Mouse (Mus musculus): Measurements from ENCODE around the gene Rnf157. TPM values are rescaled to one million over a fixed set of nuclear protein-coding genes. Genes with fewer than 3 reads are reported as not detected.

The Rnf157 gene
- polyA plus RNA-seq, 1 experiment from 2014 or later, result 18.3 TPM

GRCm38 (mm10) chr11:116353535-116353934, 59.3 kb downstream of the Rnf157 start:
- no peaks in the 10 kb centered on the region for H3K27me3 ChIP-seq (ENCODE audit: low read depth, poor library complexity, severe bottlenecking)
- peaks cover 28% of the 10 kb centered on the region for H3K36me3 ChIP-seq
- H3K27ac ChIP-seq, result no peak overlapping the region
- no peak overlapping the region for H3K4me3 ChIP-seq
- WGBS, result 94% methylated on average over 8 of the region's 8 CpGs
- DNase-seq (ENCODE audit: low spot score), result no peak
- no peaks in the 10 kb centered on the region; the same call in 1 of the 2 replicates for H3K4me1 ChIP-seq
- no peaks in the 10 kb centered on the region for H3K9me3 ChIP-seq (replicated peaks)

- H3K4me1 ChIP-seq, result peaks cover 5% of the 10 kb centered on the region; the same call in 1 of the 2 replicates
- no peaks in the 10 kb centered on the region for H3K9me3 ChIP-seq (replicated peaks)
- no peak overlapping the region for H3K27ac ChIP-seq
- no peaks in the 10 kb centered on the region for H3K27me3 ChIP-seq (ENCODE audit: low read depth, poor library complexity, severe bottlenecking)
- H3K36me3 ChIP-seq, result peaks cover 46% of the 10 kb centered on the region
- no peak overlapping the region for H3K4me3 ChIP-seq
- 87% methylated on average over 5 of the region's 5 CpGs for WGBS
- no peak for DNase-seq (ENCODE audit: low spot score)
Observed at GRCm38 (mm10) chr11:116351294-116351693, 61.5 kb downstream of the Rnf157 start.

GRCm38 (mm10) chr11:116347955-116348354, 64.9 kb downstream of the Rnf157 start:
- DNase-seq (ENCODE audit: low spot score), result no peak
- H3K4me1 ChIP-seq, result peaks cover 10% of the 10 kb centered on the region; the same call in 1 of the 2 replicates
- H3K9me3 ChIP-seq (replicated peaks), result no peaks in the 10 kb centered on the region
- peaks cover 49% of the 10 kb centered on the region for H3K36me3 ChIP-seq
- H3K27me3 ChIP-seq (ENCODE audit: low read depth, poor library complexity, severe bottlenecking), result no peaks in the 10 kb centered on the region
- H3K27ac ChIP-seq, result no peak overlapping the region
- H3K4me3 ChIP-seq, result no peak overlapping the region
- WGBS, result 76% methylated on average over 5 of the region's 5 CpGs

- Histone ChIP-seq H3K4me3 (no peak overlapping the region), H3K9me3 (replicated peaks) (no peaks in the 10 kb centered on the region), H3K27me3 (ENCODE audit: low read depth, poor library complexity, severe bottlenecking) (no peaks in the 10 kb centered on the region), H3K4me1 (peaks cover 10% of the 10 kb centered on the region; the same call in 1 of the 2 replicates), H3K36me3 (peaks cover 49% of the 10 kb centered on the region), H3K27ac (peak overlapping the region; percentile 30; the same call in 1 of the 2 replicates)
- DNase-seq (ENCODE audit: low spot score), result no peak
- 76% methylated on average over 7 of the region's 7 CpGs for WGBS
Observed at GRCm38 (mm10) chr11:116347012-116347411, 65.8 kb downstream of the Rnf157 start.

- WGBS, result 81% methylated on average over 25 of the region's 25 CpGs
- Histone ChIP-seq H3K27ac (no peak overlapping the region), H3K36me3 (peaks cover 42% of the 10 kb centered on the region), H3K4me1 (0 out of 2 replicates have a peak, but pooled peaks cover 11% of the 10 kb centered on the region), H3K9me3 (replicated peaks) (no peaks in the 10 kb centered on the region), H3K27me3 (ENCODE audit: low read depth, poor library complexity, severe bottlenecking) (peaks cover 16% of the 10 kb centered on the region), H3K4me3 (no peak overlapping the region)
- no peak for DNase-seq (ENCODE audit: low spot score)
Observed at GRCm38 (mm10) chr11:116342069-116342791, 70.6 kb downstream of the Rnf157 start.

- WGBS, result 82% methylated on average over 6 of the region's 6 CpGs
- H3K4me3 ChIP-seq, result no peak overlapping the region
Observed at GRCm38 (mm10) chr11:116337531-116337930, 75.3 kb downstream of the Rnf157 start.

GRCm38 (mm10) chr11:116337000-116337399, 75.8 kb downstream of the Rnf157 start:
- H3K4me3 ChIP-seq, result no peak overlapping the region
- 32% methylated on average over 12 of the region's 12 CpGs for WGBS

More at GRCm38 (mm10) chr11:116337531-116337930, 75.3 kb downstream of the Rnf157 start:
- peaks cover 60% of the 10 kb centered on the region for H3K27me3 ChIP-seq (ENCODE audit: low read depth, poor library complexity, severe bottlenecking)
- H3K36me3 ChIP-seq, result peaks cover 9% of the 10 kb centered on the region
- no peak for DNase-seq (ENCODE audit: low spot score)
- peaks cover 51% of the 10 kb centered on the region for H3K4me1 ChIP-seq
- H3K9me3 ChIP-seq (replicated peaks), result no peaks in the 10 kb centered on the region
- no peak overlapping the region for H3K27ac ChIP-seq

GRCm38 (mm10) chr11:116336393-116336792, 76.4 kb downstream of the Rnf157 start:
- Histone ChIP-seq H3K27ac (no peak overlapping the region), H3K27me3 (ENCODE audit: low read depth, poor library complexity, severe bottlenecking) (peaks cover 71% of the 10 kb centered on the region), H3K9me3 (replicated peaks) (no peaks in the 10 kb centered on the region), H3K36me3 (peaks cover 9% of the 10 kb centered on the region), H3K4me1 (peaks cover 62% of the 10 kb centered on the region), H3K4me3 (peak overlapping the region; percentile 67)
- no peak for DNase-seq (ENCODE audit: low spot score)
- 87% methylated on average over 4 of the region's 4 CpGs for WGBS

More at GRCm38 (mm10) chr11:116337000-116337399, 75.8 kb downstream of the Rnf157 start:
- H3K27ac ChIP-seq, result 0 out of 2 replicates have a peak overlapping the region, but pooled peaks have one; percentile 38
- no peak for DNase-seq (ENCODE audit: low spot score)
- peaks cover 56% of the 10 kb centered on the region for H3K4me1 ChIP-seq
- no peaks in the 10 kb centered on the region for H3K9me3 ChIP-seq (replicated peaks)
- H3K36me3 ChIP-seq, result peaks cover 9% of the 10 kb centered on the region
- H3K27me3 ChIP-seq (ENCODE audit: low read depth, poor library complexity, severe bottlenecking), result peaks cover 65% of the 10 kb centered on the region

- H3K27ac ChIP-seq, result peak within 1 kb of the TSS; percentile 84
- H3K27me3 ChIP-seq (ENCODE audit: low read depth, poor library complexity, severe bottlenecking), result peaks cover 77% of the 10 kb centered on the region
Observed at GRCm38 (mm10) chr11:116335244-116336036, 77.4 kb downstream of the Rnf157 start, which contains the start of gene Foxj1. Gene Foxj1, minus strand, starts transcription at chr11:116335399.

GRCm38 (mm10) chr11:116334417-116334782, 78.4 kb downstream of the Rnf157 start:
- H3K27me3 ChIP-seq (ENCODE audit: low read depth, poor library complexity, severe bottlenecking), result peaks cover 77% of the 10 kb centered on the region
- H3K36me3 ChIP-seq, result peaks cover 9% of the 10 kb centered on the region
- H3K9me3 ChIP-seq (replicated peaks), result no peaks in the 10 kb centered on the region
- H3K27ac ChIP-seq, result no peak overlapping the region
- 4% methylated on average over 26 of the region's 26 CpGs for WGBS
- DNase-seq (ENCODE audit: low spot score), result peak; percentile 58
- H3K4me1 ChIP-seq, result peaks cover 75% of the 10 kb centered on the region
- H3K4me3 ChIP-seq, result peak overlapping the region; percentile 67

More at GRCm38 (mm10) chr11:116335244-116336036, 77.4 kb downstream of the Rnf157 start, which contains the start of gene Foxj1:
- H3K4me3 ChIP-seq, result peak within 1 kb of the TSS; percentile 67
- WGBS, result under 1% methylated on average over 59 of the region's 61 CpGs
- H3K9me3 ChIP-seq (replicated peaks), result no peaks in the 10 kb centered on the region
- peak; percentile 100 for DNase-seq (ENCODE audit: low spot score)
- H3K4me1 ChIP-seq, result peaks cover 67% of the 10 kb centered on the region
- H3K36me3 ChIP-seq, result peaks cover 9% of the 10 kb centered on the region

- H3K4me1 ChIP-seq, result peaks cover 81% of the 10 kb centered on the region
- 24% methylated on average over 31 of the region's 31 CpGs for WGBS
- peak overlapping the region; percentile 67 for H3K4me3 ChIP-seq
- no peak overlapping the region for H3K27ac ChIP-seq
- DNase-seq (ENCODE audit: low spot score), result peak; percentile 42
- no peaks in the 10 kb centered on the region for H3K9me3 ChIP-seq (replicated peaks)
- peaks cover 8% of the 10 kb centered on the region for H3K36me3 ChIP-seq
- peaks cover 77% of the 10 kb centered on the region for H3K27me3 ChIP-seq (ENCODE audit: low read depth, poor library complexity, severe bottlenecking)
Observed at GRCm38 (mm10) chr11:116333526-116334416, 79.1 kb downstream of the Rnf157 start.

GRCm38 (mm10) chr11:116332983-116333270, 79.9 kb downstream of the Rnf157 start:
- no peaks in the 10 kb centered on the region for H3K36me3 ChIP-seq
- no peak overlapping the region for H3K27ac ChIP-seq
- no peak overlapping the region for H3K4me3 ChIP-seq
- H3K4me1 ChIP-seq, result peaks cover 80% of the 10 kb centered on the region
- DNase-seq (ENCODE audit: low spot score), result no peak
- H3K27me3 ChIP-seq (ENCODE audit: low read depth, poor library complexity, severe bottlenecking), result peaks cover 68% of the 10 kb centered on the region
- no peaks in the 10 kb centered on the region for H3K9me3 ChIP-seq (replicated peaks)
- 86% methylated on average over 3 of the region's 3 CpGs for WGBS
